Mouse (Mus musculus): ENCODE results near the gene Myo6. TPM values are rescaled to one million over a fixed set of nuclear protein-coding genes. Genes with fewer than 3 reads are reported as not detected.
"Not testable (repeated sequence)": the region's sequence is repeated elsewhere in the genome, so short reads cannot be mapped to it uniquely, and the experiment has no call there.

Gene Myo6
- total RNA-seq, 2 experiments from 2014 or later, result 19.3 to 23.4 TPM

GRCm38 (mm10) chr9:80286845-80287244 lies 122.0 kb downstream of the Myo6 start:
- no peak for DNase-seq (ENCODE audit: low spot score in 2 of 2)

GRCm38 (mm10) chr9:80293056-80293584 lies 128.3 kb downstream of the Myo6 start:
- DNase-seq (ENCODE audit: low spot score in 2 of 2), result no peak

- no peak for DNase-seq (ENCODE audit: low spot score in 2 of 2)
These were observed 131.3 kb downstream of the Myo6 start for GRCm38 (mm10) chr9:80296086-80296485.

GRCm38 (mm10) chr9:80299031-80299430 lies 134.2 kb downstream of the Myo6 start:
- DNase-seq (ENCODE audit: low spot score in 2 of 2), result no peak

GRCm38 (mm10) chr9:80303518-80303917 lies 138.7 kb downstream of the Myo6 start:
- DNase-seq (ENCODE audit: low spot score in 2 of 2), result no peak

GRCm38 (mm10) chr9:80306390-80306789 lies 141.6 kb downstream of the Myo6 start:
- no peak for DNase-seq (ENCODE audit: low spot score in 2 of 2)

GRCm38 (mm10) chr9:80306853-80307252 lies 142.0 kb downstream of the Myo6 start:
- no peak for DNase-seq (ENCODE audit: low spot score in 2 of 2)

- DNase-seq (ENCODE audit: low spot score in 2 of 2), result no peak
These were observed 142.8 kb downstream of the Myo6 start for GRCm38 (mm10) chr9:80307629-80308028.

GRCm38 (mm10) chr9:80313610-80314009 lies 148.8 kb downstream of the Myo6 start:
- DNase-seq (ENCODE audit: low spot score in 2 of 2), result no peak

- DNase-seq (ENCODE audit: low spot score in 2 of 2), result no peak
These were observed 151.1 kb downstream of the Myo6 start for GRCm38 (mm10) chr9:80315922-80316321.

GRCm38 (mm10) chr9:80318027-80318426 lies 153.2 kb downstream of the Myo6 start:
- DNase-seq (ENCODE audit: low spot score in 2 of 2), result no peak

GRCm38 (mm10) chr9:80321051-80321887 lies 156.4 kb downstream of the Myo6 start:
- DNase-seq (ENCODE audit: low spot score in 2 of 2), result not testable (repeated sequence)

- DNase-seq (ENCODE audit: low spot score in 2 of 2), result peak in 1 of 2 experiments; percentile 22
These were observed 167.3 kb downstream of the Myo6 start for GRCm38 (mm10) chr9:80332153-80332552.

GRCm38 (mm10) chr9:80333466-80333865 lies 168.6 kb downstream of the Myo6 start:
- DNase-seq (ENCODE audit: low spot score in 2 of 2), result no peak

GRCm38 (mm10) chr9:80333998-80334605 lies 169.3 kb downstream of the Myo6 start:
- DNase-seq (ENCODE audit: low spot score in 2 of 2), result no peak

- DNase-seq (ENCODE audit: low spot score in 2 of 2), result no peak
These were observed 171.0 kb downstream of the Myo6 start for GRCm38 (mm10) chr9:80335660-80336357.

GRCm38 (mm10) chr9:80338026-80338425 lies 173.2 kb downstream of the Myo6 start:
- no peak for DNase-seq (ENCODE audit: low spot score in 2 of 2)

- DNase-seq (ENCODE audit: low spot score in 2 of 2), result no peak
These were observed 176.1 kb downstream of the Myo6 start for GRCm38 (mm10) chr9:80340927-80341326.

GRCm38 (mm10) chr9:80341756-80342155 lies 176.9 kb downstream of the Myo6 start:
- DNase-seq (ENCODE audit: low spot score in 2 of 2), result no peak

- no peak for DNase-seq (ENCODE audit: low spot score in 2 of 2)
These were observed 177.7 kb downstream of the Myo6 start for GRCm38 (mm10) chr9:80342520-80342919.

- no peak for DNase-seq (ENCODE audit: low spot score in 2 of 2)
These were observed 179.7 kb downstream of the Myo6 start for GRCm38 (mm10) chr9:80344451-80345000.
